Mouse (Mus musculus) testis, postnatal 10 days (tissue): ENCODE data around the gene Trip12.

ENCODE experiments used
- DNase-seq: peaks from one replicate; pipeline ENCODE4 v3.0.0; 2021; ENCODE audit warnings: low spot score

Gene Trip12

GRCm38 (mm10) chr1:84860360-84861254, 20.3 kb upstream of the Trip12 start:
- no peak for DNase-seq

GRCm38 (mm10) chr1:84859597-84859996, 19.3 kb upstream of the Trip12 start:
- no peak for DNase-seq

- no peak for DNase-seq
These were observed 15.4 kb upstream of the Trip12 start for GRCm38 (mm10) chr1:84855756-84856155.

GRCm38 (mm10) chr1:84854966-84855365, 14.7 kb upstream of the Trip12 start:
- DNase-seq, result no peak

- DNase-seq, result no peak
These were observed 13.4 kb upstream of the Trip12 start for GRCm38 (mm10) chr1:84853721-84854120.

GRCm38 (mm10) chr1:84851512-84852235, 11.4 kb upstream of the Trip12 start:
- no peak for DNase-seq

- no peak for DNase-seq
These were observed 10.2 kb upstream of the Trip12 start for GRCm38 (mm10) chr1:84850471-84850870.

- DNase-seq, result no peak
These were observed 9.5 kb upstream of the Trip12 start for GRCm38 (mm10) chr1:84849804-84850203.

GRCm38 (mm10) chr1:84848801-84849455, 8.6 kb upstream of the Trip12 start:
- DNase-seq, result no peak

GRCm38 (mm10) chr1:84848335-84848734, 8.0 kb upstream of the Trip12 start:
- DNase-seq, result no peak

- no peak for DNase-seq
These were observed 7.4 kb upstream of the Trip12 start for GRCm38 (mm10) chr1:84847698-84848097.

GRCm38 (mm10) chr1:84843366-84843765, 3.0 kb upstream of the Trip12 start:
- no peak for DNase-seq

GRCm38 (mm10) chr1:84841061-84841460, 745 bp upstream of the Trip12 start:
- no peak for DNase-seq

- peak; percentile 98 for DNase-seq
These were observed 853 bp downstream of the Trip12 start, which contains the start of gene Fbxo36 for GRCm38 (mm10) chr1:84839309-84840017. Gene Fbxo36 (plus strand): TSS chr1:84839841.

- DNase-seq, result peak; percentile 80
These were observed 1.6 kb downstream of the Trip12 start for GRCm38 (mm10) chr1:84838621-84839151.

- no peak for DNase-seq
These were observed 2.2 kb downstream of the Trip12 start for GRCm38 (mm10) chr1:84838156-84838555.

- DNase-seq, result no peak
These were observed 2.7 kb downstream of the Trip12 start for GRCm38 (mm10) chr1:84837523-84838145.

- DNase-seq, result no peak
These were observed 15.2 kb downstream of the Trip12 start for GRCm38 (mm10) chr1:84825091-84825490.

- no peak for DNase-seq
These were observed 22.7 kb downstream of the Trip12 start for GRCm38 (mm10) chr1:84817596-84817995.

GRCm38 (mm10) chr1:84803788-84804187, 36.5 kb downstream of the Trip12 start:
- DNase-seq, result no peak

GRCm38 (mm10) chr1:84799166-84799565, 41.1 kb downstream of the Trip12 start:
- DNase-seq, result no peak
